Mouse (Mus musculus) heart, embryonic 10.5 days (tissue): ENCODE data around the gene Bmf. TPM values are rescaled to one million over a fixed set of nuclear protein-coding genes. Genes with fewer than 3 reads are reported as not detected.

ENCODE experiments used
- DNase-seq: peaks from one replicate; pipeline ENCODE4 v3.0.0-alpha.2; 2017; ENCODE audit warnings: low spot score
- H3K27ac ChIP-seq: fragments of 300-500 bp; sonication (generic); 2 replicates; pipeline ENCODE4 v1.5.1; 2016; ENCODE audit warnings: mild to moderate bottlenecking
- H3K27me3 ChIP-seq: fragments of 300-500 bp; sonication (generic); 2 replicates; pipeline ENCODE4 v1.6.1; 2016; ENCODE audit warnings: mild to moderate bottlenecking; ENCODE audit not compliant: poor library complexity, insufficient read depth, severe bottlenecking
- H3K36me3 ChIP-seq: fragments of 300-500 bp; sonication (generic); 2 replicates; pipeline ENCODE4 v1.6.1; 2016; ENCODE audit warnings: mild to moderate bottlenecking, moderate library complexity
- H3K4me1 ChIP-seq: fragments of 300-500 bp; sonication (generic); 2 replicates; pipeline ENCODE4 v1.6.1; 2016; ENCODE audit warnings: mild to moderate bottlenecking
- H3K4me3 ChIP-seq: fragments of 300-500 bp; sonication (generic); 2 replicates; pipeline ENCODE4 v1.5.1; 2016; ENCODE audit warnings: mild to moderate bottlenecking, moderate library complexity
- H3K9me3 ChIP-seq: fragments of 300-500 bp; sonication (generic); 2 replicates; pipeline ENCODE4 v1.6.1; 2016; ENCODE audit warnings: mild to moderate bottlenecking, moderate library complexity
- WGBS: fragments of 180-500 bp; shearing (Covaris S2); methylation state at CpG from one replicate; pipeline ENCODE4 v1.1.7; 2016; 5-methylcytosine and 5-hydroxymethylcytosine counted together
- polyA plus RNA-seq: library from polyadenylated mRNA; unstranded; fragments of >200 nt; fragmentation: Nextera tagmentation; extraction: Ambion mirVana; gene quantifications from 2 replicates; pipeline ENCODE4 v1.2.1, GENCODE M21; 2016

The Bmf gene
- polyA plus RNA-seq, 1 experiment from 2014 or later, result 3.7 TPM

DNA sequence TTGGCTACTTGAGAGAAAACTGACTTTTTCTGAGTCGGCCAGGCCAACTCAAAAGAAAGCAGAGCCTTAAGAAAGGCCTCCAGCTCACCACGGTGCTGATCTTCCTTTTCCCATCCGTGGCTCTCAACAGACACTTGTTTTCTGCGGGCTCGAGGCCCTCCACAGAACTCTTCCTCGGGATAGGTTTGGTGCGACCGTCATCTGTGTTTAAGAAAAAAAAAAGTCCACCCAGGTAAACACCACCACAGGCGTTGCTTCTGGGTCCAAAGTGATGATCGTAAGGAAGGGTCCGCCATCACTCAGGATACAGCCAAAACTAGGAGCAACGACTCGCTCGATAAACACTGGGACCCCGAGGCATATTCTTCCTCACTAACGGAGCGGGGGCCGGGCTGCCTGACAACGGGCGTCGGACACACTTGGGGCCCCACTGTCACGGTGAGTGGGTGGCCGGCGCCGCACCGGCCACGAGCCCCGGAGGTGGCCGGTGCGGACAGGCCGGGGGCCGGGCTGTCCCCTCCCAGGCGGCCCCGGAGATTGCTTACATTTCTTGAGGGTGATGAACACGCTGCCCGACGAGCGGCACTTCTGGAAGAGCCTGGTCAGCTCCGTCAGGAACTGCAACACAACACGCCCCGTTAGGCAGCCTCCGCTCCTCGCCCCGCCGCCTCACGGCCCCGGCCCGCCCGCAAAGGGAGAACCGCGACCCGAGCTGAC is 70.5 kb downstream of the Bmf start:
- 3% methylated on average over 52 of the region's 52 CpGs for WGBS
- H3K27ac ChIP-seq, result peak overlapping the region; percentile 93
- H3K4me3 ChIP-seq, result peak overlapping the region; percentile 85
- H3K4me1 ChIP-seq, result peaks cover 12% of the 10 kb centered on the region
- no peak for DNase-seq
- H3K36me3 ChIP-seq, result peaks cover 35% of the 10 kb centered on the region
- H3K27me3 ChIP-seq, result no peaks in the 10 kb centered on the region
- H3K9me3 ChIP-seq, result no peaks in the 10 kb centered on the region

Other genes starting within 250 kb of the Bmf start
- gene Gpr176, start 176.3 kb downstream of the Bmf start, polyA plus RNA-seq, result 0.39 TPM in 1 of 2 replicates, not detected in the other
- 9.5 and 10.0 TPM in 2 replicates for gene Eif2ak4, start 161.1 kb downstream of the Bmf start, polyA plus RNA-seq
- 209 and 232 TPM in 2 replicates for gene Srp14, start 70.0 kb downstream of the Bmf start, polyA plus RNA-seq
- gene Bub1b, start 48.5 kb upstream of the Bmf start, polyA plus RNA-seq, result 101 and 104 TPM in 2 replicates
- gene Pak6, start 113.6 kb upstream of the Bmf start, polyA plus RNA-seq, result 1.7 and 4.1 TPM in 2 replicates
- 0.16 and 0.63 TPM in 2 replicates for gene Ankrd63, start 154.3 kb upstream of the Bmf start, polyA plus RNA-seq
- 1.4 and 1.6 TPM in 2 replicates for gene Plcb2, start 178.8 kb upstream of the Bmf start, polyA plus RNA-seq
- gene Inafm2, start 196.1 kb upstream of the Bmf start, polyA plus RNA-seq, result 22.6 and 34.8 TPM in 2 replicates
- gene Ccdc9b, start 213.0 kb upstream of the Bmf start, polyA plus RNA-seq, result 0.94 and 1.8 TPM in 2 replicates
- not detected in 2 replicates for gene Phgr1, start 223.1 kb upstream of the Bmf start, polyA plus RNA-seq
- 0.20 and 0.23 TPM in 2 replicates for gene Disp2, start 230.0 kb upstream of the Bmf start, polyA plus RNA-seq